Mouse (Mus musculus): ENCODE data around the gene Zfp423. TPM values are rescaled to one million over a fixed set of nuclear protein-coding genes. Genes with fewer than 3 reads are reported as not detected.
"Not testable (repeated sequence)": the region's sequence is repeated elsewhere in the genome, so short reads cannot be mapped to it uniquely, and the experiment has no call there.

Gene Zfp423
- total RNA-seq, 2 experiments from 2014 or later: 28.3 to 34.8 TPM

DNA sequence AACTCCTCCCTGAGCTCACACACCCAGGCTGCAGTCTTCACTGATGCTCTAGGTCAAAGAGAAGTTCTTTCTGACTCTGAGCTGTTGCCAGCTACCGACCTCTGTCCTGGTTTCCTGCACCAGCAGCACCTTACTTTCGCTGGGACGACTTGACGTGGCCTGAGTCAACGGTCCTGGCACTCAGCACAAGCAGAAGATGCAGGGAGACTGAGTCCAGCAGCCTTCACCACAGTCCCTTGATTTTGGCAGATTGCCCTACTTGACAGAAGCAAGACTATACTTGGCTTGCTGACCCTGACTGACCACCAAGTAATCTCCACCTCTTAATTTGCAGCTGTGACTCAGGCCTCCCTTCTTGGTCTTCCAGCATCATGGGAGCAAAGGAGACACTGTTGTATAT, 110.6 kb downstream of the Zfp423 start:
- no peak for DNase-seq
- intact Hi-C loops (cut with DNase I): no loop called here

DNA sequence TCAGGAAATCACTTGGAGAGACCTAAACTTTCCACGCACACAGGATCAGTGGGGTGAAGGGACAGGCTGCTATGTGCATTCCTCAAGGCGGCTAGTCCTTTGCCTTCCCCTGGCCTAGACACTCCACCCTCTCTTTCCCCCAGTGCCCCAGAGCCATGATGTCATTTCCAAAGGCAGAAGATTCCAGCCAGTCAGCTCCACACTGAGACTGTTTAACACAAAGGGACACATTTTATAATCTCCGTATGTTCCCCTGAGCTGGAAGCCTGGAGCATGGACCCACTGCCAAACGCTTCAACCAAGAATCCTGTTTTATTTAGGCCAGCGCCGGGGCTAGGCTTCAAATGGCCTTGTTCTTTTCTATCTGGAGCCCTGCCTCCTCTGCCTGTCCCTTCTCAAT, 111.6 kb downstream of the Zfp423 start:
- intact Hi-C loops (cut with DNase I): no loop called here
- DNase-seq: peak; percentile 26

- DNase-seq; intact Hi-C loops (cut with DNase I): not testable (repeated sequence)
Observed at GRCm38 (mm10) chr8:87842096-87842495, 117.3 kb downstream of the Zfp423 start.

DNA sequence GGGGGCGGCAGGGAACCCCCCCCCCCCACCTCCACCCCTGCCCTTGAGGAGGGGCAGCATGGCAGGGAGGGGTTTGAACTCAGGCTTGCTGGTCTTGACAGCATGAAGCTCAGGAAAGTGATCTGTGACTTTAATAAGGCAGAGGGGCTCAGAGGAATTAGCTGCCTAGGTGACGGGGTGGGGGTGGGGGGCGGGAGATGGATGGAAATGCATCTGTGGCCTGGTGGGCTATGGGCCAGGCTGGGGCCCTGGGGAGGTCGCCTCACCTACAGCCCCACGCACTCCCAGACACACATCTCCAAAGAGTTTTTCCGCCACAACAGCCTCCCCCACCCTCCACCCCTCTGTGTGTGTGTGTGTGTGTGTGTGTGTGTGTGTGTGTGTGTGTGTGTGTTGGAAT, 122.1 kb downstream of the Zfp423 start:
- intact Hi-C loops (cut with DNase I): loop anchor here (10.0 kb wide), 1 partner anchor 118 kb away; the partner anchor contains the start of gene Zfp423

DNA sequence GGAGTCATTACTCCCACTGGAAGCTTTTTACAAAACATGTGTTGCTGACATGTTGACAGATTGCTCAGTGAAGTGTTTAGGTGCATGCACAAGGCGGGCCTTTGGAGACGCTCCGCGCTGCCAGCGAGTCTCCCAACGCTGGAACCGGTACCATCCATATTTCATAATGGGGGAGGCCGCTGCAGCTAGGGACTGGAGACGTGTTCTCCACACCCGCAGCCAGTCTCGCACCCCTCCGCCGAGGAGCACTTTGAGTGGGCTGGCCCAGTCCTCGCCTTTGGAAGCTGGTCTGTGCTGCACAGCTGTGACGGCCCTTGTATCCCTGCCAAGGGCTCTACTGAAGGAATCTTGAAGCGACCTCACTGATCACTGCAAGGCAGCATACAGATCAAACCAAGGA, 122.5 kb downstream of the Zfp423 start:
- intact Hi-C loops (cut with DNase I): loop anchor here (10.0 kb wide), 1 partner anchor 118 kb away; the partner anchor contains the start of gene Zfp423
- peak; percentile 91 for DNase-seq

More for the DNA sequence above, 122.1 kb downstream of the Zfp423 start:
- DNase-seq: no peak

DNA sequence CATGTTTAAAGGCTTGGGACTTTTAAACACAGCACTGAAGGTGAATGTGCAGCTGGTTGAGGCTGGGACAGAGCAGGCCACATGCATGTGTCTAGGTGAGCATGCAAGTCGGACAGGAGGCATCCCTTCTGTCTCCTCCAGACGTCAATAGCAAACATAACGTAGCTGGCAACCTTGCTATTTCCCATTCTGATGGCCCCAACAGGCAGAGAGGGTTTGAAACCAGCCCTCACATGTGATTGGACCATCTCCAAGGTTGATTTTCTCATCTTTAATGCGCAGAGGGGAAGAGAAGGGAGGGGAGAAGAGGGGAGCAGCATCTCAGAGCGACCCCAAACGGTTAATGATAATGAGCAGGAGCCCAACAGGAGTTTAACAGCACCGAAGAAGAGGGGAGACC, 123.5 kb downstream of the Zfp423 start:
- no peak for DNase-seq
- intact Hi-C loops (cut with DNase I): loop anchor here (10.0 kb wide), 1 partner anchor 119 kb away; the partner anchor contains the start of gene Zfp423

GRCm38 (mm10) chr8:87835411-87835821, 124.0 kb downstream of the Zfp423 start:
- DNase-seq: no peak
- intact Hi-C loops (cut with DNase I): loop anchor here (10.0 kb wide), 1 partner anchor 119 kb away; the partner anchor contains the start of gene Zfp423

DNA sequence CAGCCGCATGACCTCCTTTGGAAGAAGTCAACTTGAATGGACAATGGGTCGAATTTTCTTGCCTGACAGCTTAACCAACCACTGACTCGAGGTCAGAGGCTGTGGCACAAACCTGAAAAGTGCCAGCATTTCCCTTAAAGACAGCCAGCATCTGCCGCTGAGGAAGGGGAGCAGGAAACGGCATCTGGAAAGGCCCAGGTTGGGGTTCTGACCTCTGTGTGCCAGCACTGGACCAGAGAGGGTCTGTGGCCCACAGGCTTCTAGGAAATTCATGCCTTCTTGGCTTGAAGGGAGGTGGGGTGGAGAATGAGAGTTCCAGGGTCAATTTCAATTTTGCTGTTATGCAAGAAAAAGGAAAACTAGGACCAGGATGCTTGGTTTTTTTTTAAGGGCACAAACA, 124.7 kb downstream of the Zfp423 start:
- no peak for DNase-seq
- intact Hi-C loops (cut with DNase I): loop anchor here (10.0 kb wide), 1 partner anchor 120 kb away; the partner anchor contains the start of gene Zfp423

DNA sequence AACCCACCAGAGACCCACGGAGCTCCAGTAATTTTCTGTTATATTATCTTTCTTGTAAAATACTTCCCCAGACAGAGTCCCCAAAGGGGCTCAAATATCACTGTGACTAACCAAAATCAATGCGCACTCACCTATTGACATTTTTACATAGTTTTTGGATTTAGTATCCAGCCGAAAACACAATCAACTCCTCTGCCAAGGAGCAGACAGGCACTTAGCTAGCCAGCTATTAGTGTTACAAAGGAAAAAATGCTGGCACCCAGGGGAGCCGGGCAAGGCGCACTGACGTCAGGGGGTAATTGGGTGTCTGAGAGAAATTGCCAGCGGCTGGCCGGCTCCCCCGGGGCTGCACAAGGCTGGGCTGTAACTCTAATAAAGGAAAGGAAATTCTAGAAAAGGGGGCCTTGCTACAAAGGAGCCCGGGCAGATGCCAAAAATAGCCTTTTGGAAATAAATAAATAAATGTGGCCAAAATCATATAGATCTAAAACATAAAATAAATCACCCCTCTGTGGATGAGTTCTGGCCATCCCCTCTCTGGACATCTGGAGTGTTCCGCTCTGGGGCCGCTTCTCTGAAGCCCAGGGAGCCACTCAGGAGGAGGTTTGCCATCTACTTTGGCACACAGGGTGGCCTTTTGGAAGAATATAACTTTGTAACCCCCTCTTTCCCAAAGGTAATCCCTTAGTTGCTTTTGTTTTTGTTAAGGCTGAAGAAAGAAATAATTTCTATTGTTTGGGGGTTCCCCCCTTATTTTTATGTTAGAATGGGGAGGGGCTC, 125.4 kb downstream of the Zfp423 start:
- no peak for DNase-seq
- intact Hi-C loops (cut with DNase I): loop anchor here (10.0 kb wide), 1 partner anchor 121 kb away; the partner anchor contains the start of gene Zfp423

DNA sequence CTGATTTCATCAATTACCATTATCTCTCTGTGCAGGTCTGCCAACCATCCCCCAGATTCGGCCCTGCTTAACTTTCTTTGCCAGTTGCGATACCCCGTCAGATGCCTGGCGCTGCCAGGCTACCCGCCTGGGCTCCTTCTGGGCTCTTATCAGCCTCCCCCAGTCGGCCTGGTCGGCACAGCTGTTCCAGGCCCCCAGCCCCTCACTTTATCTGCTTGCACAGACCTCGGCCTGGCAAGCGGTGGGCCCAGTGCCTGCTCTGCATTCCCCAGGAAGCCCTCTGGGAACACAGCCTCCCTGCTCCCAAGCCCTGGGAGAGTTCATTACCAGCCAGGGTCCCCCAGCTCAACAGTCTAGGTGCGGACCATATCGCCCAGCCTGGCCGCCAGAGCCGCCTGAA, 126.1 kb downstream of the Zfp423 start:
- intact Hi-C loops (cut with DNase I): loop anchor here (10.0 kb wide), 1 partner anchor 121 kb away; the partner anchor contains the start of gene Zfp423
- DNase-seq: peak; percentile 53

GRCm38 (mm10) chr8:87832381-87833325, 126.7 kb downstream of the Zfp423 start:
- intact Hi-C loops (cut with DNase I): loop anchor here (10.0 kb wide), 1 partner anchor 122 kb away; the partner anchor contains the start of gene Zfp423
- DNase-seq: no peak

GRCm38 (mm10) chr8:87831567-87831966, 127.8 kb downstream of the Zfp423 start:
- intact Hi-C loops (cut with DNase I): loop anchor here (10.0 kb wide), 1 partner anchor 123 kb away; the partner anchor contains the start of gene Zfp423
- peak; percentile 48 for DNase-seq

GRCm38 (mm10) chr8:87831116-87831515, 128.3 kb downstream of the Zfp423 start:
- intact Hi-C loops (cut with DNase I): loop anchor here (10.0 kb wide), 1 partner anchor 124 kb away; the partner anchor contains the start of gene Zfp423
- no peak for DNase-seq

- intact Hi-C loops (cut with DNase I): loop anchor here (10.0 kb wide), 1 partner anchor 125 kb away; the partner anchor contains the start of gene Zfp423
- DNase-seq: peak; percentile 65
Observed at GRCm38 (mm10) chr8:87830200-87830599, 129.2 kb downstream of the Zfp423 start.

DNA sequence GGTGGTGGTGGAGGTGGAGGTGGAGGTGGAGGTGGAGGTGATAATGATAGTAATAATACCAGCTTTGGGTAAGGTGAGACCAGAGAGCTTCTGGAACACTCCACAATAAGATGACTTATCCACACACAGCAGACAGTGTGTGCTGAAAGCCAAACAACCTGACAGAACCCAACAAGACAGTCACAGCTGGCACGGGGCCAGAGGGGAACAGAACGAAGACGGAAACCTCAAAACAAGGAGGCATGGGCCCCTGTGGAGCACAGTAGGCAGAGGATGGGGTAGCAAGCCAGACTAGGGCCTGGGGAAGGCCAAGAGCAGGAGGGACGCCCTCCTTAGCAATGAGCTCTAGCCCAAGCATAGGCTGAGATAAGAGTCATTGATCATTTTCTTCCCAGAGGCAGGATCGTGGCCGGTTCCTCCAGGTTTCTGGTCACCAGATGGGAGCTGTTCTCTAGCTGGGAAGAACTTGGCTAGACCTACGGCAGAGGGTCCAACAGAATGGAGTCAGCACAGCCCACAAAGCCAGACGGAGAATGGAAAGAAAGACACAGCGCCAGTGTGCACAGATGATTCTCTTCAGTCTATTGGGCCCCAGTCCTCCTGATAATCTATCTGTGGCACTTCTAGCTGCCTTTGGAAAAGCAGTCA, 133.3 kb downstream of the Zfp423 start:
- intact Hi-C loops (cut with DNase I): no loop called here
- DNase-seq: peak; percentile 72

DNA sequence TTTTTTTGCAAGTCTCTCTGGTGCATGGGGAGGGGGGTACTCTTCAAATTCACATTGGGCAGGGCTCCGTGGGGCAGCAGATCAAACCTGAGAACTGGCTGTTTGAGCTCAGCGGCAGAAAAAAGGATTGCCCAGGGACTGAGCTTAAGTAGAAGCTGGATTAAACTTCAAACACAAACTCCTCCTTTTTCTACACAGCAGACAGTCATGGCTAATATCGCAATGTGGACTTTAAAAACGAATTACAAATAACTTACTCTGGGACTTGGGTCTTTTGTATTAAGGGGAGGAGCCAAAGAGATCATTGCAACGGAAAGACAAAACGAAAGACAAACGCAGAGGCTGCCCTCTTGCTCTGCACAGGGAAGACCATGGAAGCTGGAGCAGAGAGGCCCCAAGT, 136.2 kb downstream of the Zfp423 start:
- DNase-seq: no peak
- intact Hi-C loops (cut with DNase I): no loop called here

GRCm38 (mm10) chr8:87822690-87823089, 136.7 kb downstream of the Zfp423 start:
- intact Hi-C loops (cut with DNase I): no loop called here

GRCm38 (mm10) chr8:87822175-87822574, 137.2 kb downstream of the Zfp423 start:
- intact Hi-C loops (cut with DNase I): no loop called here

More at GRCm38 (mm10) chr8:87822690-87823089, 136.7 kb downstream of the Zfp423 start:
- DNase-seq: no peak

GRCm38 (mm10) chr8:87821655-87822054, 137.7 kb downstream of the Zfp423 start:
- peak; percentile 45 for DNase-seq

More at GRCm38 (mm10) chr8:87822175-87822574, 137.2 kb downstream of the Zfp423 start:
- no peak for DNase-seq

DNA sequence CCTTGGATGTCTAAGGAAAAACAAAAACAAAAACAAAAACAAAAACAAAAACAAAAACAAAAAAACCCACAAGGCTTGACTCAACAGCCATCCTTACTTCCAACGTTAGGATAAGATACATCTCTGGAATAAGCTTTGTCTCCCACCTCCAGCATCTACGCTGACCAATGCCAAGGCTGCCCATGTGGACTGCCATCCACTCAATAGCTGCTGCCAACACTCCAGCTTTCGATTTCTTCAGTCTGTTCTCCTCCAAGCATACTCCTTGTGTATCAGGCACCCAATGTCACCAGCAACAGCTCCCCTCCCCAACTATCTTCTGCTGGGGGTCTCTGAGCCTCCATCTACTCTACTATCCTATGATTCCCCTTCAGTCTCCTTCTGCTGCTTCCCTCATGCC, 140.1 kb downstream of the Zfp423 start:
- DNase-seq: no peak
- intact Hi-C loops (cut with DNase I): no loop called here

More at GRCm38 (mm10) chr8:87821655-87822054, 137.7 kb downstream of the Zfp423 start:
- intact Hi-C loops (cut with DNase I): no loop called here
